Mouse (Mus musculus): Measurements from ENCODE around the gene Myh3. TPM values are rescaled to one million over a fixed set of nuclear protein-coding genes. Genes with fewer than 3 reads are reported as not detected.

Gene Myh3
- polyA plus RNA-seq, 2 experiments: 0.06 TPM

- Histone ChIP-seq H3K4me2 (ENCODE audit: low read depth) (no peak overlapping the region), H3K9me3 (ENCODE audit: control insufficient read depth, low read length) (no peaks in the 10 kb centered on the region), H3K4me3 (ENCODE audit: insufficient read depth in 1 of 2, low read depth in 2 of 2, low read length in 2 of 2) (no peak overlapping the region), H3K27ac (no peak overlapping the region), H3K27me3 (ENCODE audit: control insufficient read depth, insufficient read depth, low read length) (no peaks in the 10 kb centered on the region), H3K36me3 (replicated peaks; ENCODE audit: control insufficient read depth, insufficient read depth, low read depth) (no peaks in the 10 kb centered on the region), H3K9ac (replicated peaks) (no peak overlapping the region), H3K4me1 (replicated peaks; ENCODE audit: control insufficient read depth in 2 of 2, insufficient read depth in 2 of 2, low read length in 1 of 2) (no peaks in the 10 kb centered on the region)
- 76% methylated on average over 16 of the region's 16 CpGs for WGBS (ENCODE audit: insufficient replicate concordance)
- ATAC-seq (ENCODE audit: insufficient read depth): no peak
- TF ChIP-seq EP300 (IDR thresholded peaks at IDR 0.05; ENCODE audit: low read depth): no peak
- TF ChIP-seq CTCF (IDR thresholded peaks at IDR 0.05; ENCODE audit: low read depth): no peak
- DNase-seq (ENCODE audit: low read depth in 3 of 3, low spot score in 3 of 3): no peak
Measured at GRCm38 (mm10) chr11:67099241-67099640, 21.1 kb downstream of the Myh3 start.

GRCm38 (mm10) chr11:67100169-67100568, 22.1 kb downstream of the Myh3 start:
- Histone ChIP-seq H3K36me3 (replicated peaks; ENCODE audit: control insufficient read depth, insufficient read depth, low read depth) (no peaks in the 10 kb centered on the region), H3K9me3 (ENCODE audit: control insufficient read depth, low read length) (no peaks in the 10 kb centered on the region), H3K4me2 (ENCODE audit: low read depth) (no peak overlapping the region), H3K27ac (no peak overlapping the region), H3K4me3 (ENCODE audit: insufficient read depth in 1 of 2, low read depth in 2 of 2, low read length in 2 of 2) (no peak overlapping the region), H3K27me3 (ENCODE audit: control insufficient read depth, insufficient read depth, low read length) (no peaks in the 10 kb centered on the region), H3K4me1 (replicated peaks; ENCODE audit: control insufficient read depth in 2 of 2, insufficient read depth in 2 of 2, low read length in 1 of 2) (no peaks in the 10 kb centered on the region), H3K9ac (replicated peaks) (no peak overlapping the region)
- WGBS (ENCODE audit: insufficient replicate concordance): 27% methylated on average over 6 of the region's 6 CpGs
- TF ChIP-seq EP300 (IDR thresholded peaks at IDR 0.05; ENCODE audit: low read depth) (no peak), CTCF (IDR thresholded peaks at IDR 0.05; ENCODE audit: low read depth) (peak; percentile 59)
- DNase-seq (ENCODE audit: low read depth in 3 of 3, low spot score in 3 of 3) (peak in 1 of 3 experiments; percentile 9), ATAC-seq (ENCODE audit: insufficient read depth) (no peak)

- Histone ChIP-seq H3K4me2 (ENCODE audit: low read depth) (no peak overlapping the region), H3K4me3 (ENCODE audit: insufficient read depth in 1 of 2, low read depth in 2 of 2, low read length in 2 of 2) (no peak overlapping the region), H3K27ac (no peak overlapping the region), H3K4me1 (replicated peaks; ENCODE audit: control insufficient read depth in 2 of 2, insufficient read depth in 2 of 2, low read length in 1 of 2) (no peaks in the 10 kb centered on the region), H3K9ac (replicated peaks) (no peak overlapping the region), H3K27me3 (ENCODE audit: control insufficient read depth, insufficient read depth, low read length) (no peaks in the 10 kb centered on the region), H3K36me3 (replicated peaks; ENCODE audit: control insufficient read depth, insufficient read depth, low read depth) (no peaks in the 10 kb centered on the region), H3K9me3 (ENCODE audit: control insufficient read depth, low read length) (no peaks in the 10 kb centered on the region)
- TF ChIP-seq EP300 (IDR thresholded peaks at IDR 0.05; ENCODE audit: low read depth) (no peak), CTCF (IDR thresholded peaks at IDR 0.05; ENCODE audit: low read depth) (peak; percentile 60)
- DNase-seq (ENCODE audit: low read depth in 3 of 3, low spot score in 3 of 3) (no peak), ATAC-seq (ENCODE audit: insufficient read depth) (no peak)
- WGBS (ENCODE audit: insufficient replicate concordance): 21% methylated on average over 6 of the region's 8 CpGs
Measured at GRCm38 (mm10) chr11:67101713-67102112, 23.6 kb downstream of the Myh3 start.

DNA sequence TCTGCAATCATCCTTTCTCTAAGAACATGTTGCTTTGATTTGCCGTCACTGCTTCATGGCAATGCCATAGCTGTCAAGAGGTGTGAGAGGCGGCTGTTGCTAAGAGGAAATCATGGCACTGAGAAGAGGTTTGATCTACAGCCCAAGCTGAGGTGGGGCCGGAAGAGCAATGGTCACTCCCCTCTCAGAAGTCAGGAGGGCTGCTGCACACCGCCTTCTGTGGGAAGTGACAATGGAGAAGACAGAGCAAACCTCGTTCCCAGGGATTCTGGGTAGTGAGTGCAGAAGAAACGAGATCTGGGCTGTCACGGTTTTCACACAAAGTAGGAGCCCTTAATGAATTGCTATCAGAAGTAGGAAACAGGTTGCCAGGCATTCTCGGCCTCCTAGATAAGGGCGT, 25.2 kb downstream of the Myh3 start:
- no peaks in the 10 kb centered on the region for H3K4me1 ChIP-seq (replicated peaks; ENCODE audit: control insufficient read depth in 2 of 2, insufficient read depth in 2 of 2, low read length in 1 of 2)
- H3K9ac ChIP-seq (replicated peaks): no peak overlapping the region
- H3K9me3 ChIP-seq (ENCODE audit: control insufficient read depth, low read length): no peaks in the 10 kb centered on the region
- no peak for DNase-seq (ENCODE audit: low read depth in 3 of 3, low spot score in 3 of 3)
- no peak overlapping the region for H3K4me3 ChIP-seq (ENCODE audit: insufficient read depth in 1 of 2, low read depth in 2 of 2, low read length in 2 of 2)
- no peak for ATAC-seq (ENCODE audit: insufficient read depth)
- no peak overlapping the region for H3K4me2 ChIP-seq (ENCODE audit: low read depth)
- no peaks in the 10 kb centered on the region for H3K27me3 ChIP-seq (ENCODE audit: control insufficient read depth, insufficient read depth, low read length)
- no peak overlapping the region for H3K27ac ChIP-seq
- TF ChIP-seq EP300 (IDR thresholded peaks at IDR 0.05; ENCODE audit: low read depth) (no peak), CTCF (IDR thresholded peaks at IDR 0.05; ENCODE audit: low read depth) (no peak)
- WGBS (ENCODE audit: insufficient replicate concordance): 57% methylated on average over 9 of the region's 9 CpGs
- no peaks in the 10 kb centered on the region for H3K36me3 ChIP-seq (replicated peaks; ENCODE audit: control insufficient read depth, insufficient read depth, low read depth)

- Histone ChIP-seq H3K4me1 (replicated peaks; ENCODE audit: control insufficient read depth in 2 of 2, insufficient read depth in 2 of 2, low read length in 1 of 2) (no peaks in the 10 kb centered on the region), H3K9ac (replicated peaks) (no peak overlapping the region), H3K27ac (no peak overlapping the region), H3K36me3 (replicated peaks; ENCODE audit: control insufficient read depth, insufficient read depth, low read depth) (no peaks in the 10 kb centered on the region), H3K27me3 (ENCODE audit: control insufficient read depth, insufficient read depth, low read length) (no peaks in the 10 kb centered on the region), H3K4me3 (ENCODE audit: insufficient read depth in 1 of 2, low read depth in 2 of 2, low read length in 2 of 2) (no peak overlapping the region), H3K4me2 (ENCODE audit: low read depth) (no peak overlapping the region), H3K9me3 (ENCODE audit: control insufficient read depth, low read length) (no peaks in the 10 kb centered on the region)
- 42% methylated on average over 1 of the region's 1 CpGs for WGBS (ENCODE audit: insufficient replicate concordance)
- ATAC-seq (ENCODE audit: insufficient read depth) (no peak), DNase-seq (ENCODE audit: low read depth in 3 of 3, low spot score in 3 of 3) (no peak)
- TF ChIP-seq CTCF (IDR thresholded peaks at IDR 0.05; ENCODE audit: low read depth) (no peak), EP300 (IDR thresholded peaks at IDR 0.05; ENCODE audit: low read depth) (no peak)
Measured at GRCm38 (mm10) chr11:67104242-67104641, 26.1 kb downstream of the Myh3 start.

Data from liver, embryonic 14.5 days (tissue).